Mouse (Mus musculus) embryo, embryonic 10.5 days (tissue): ENCODE measurements at regions not wholly inside any gene's neighbourhood (a gene's known extent, or its start where the extent isn't known, plus 50 kb on each side); places are given as distances from the start of the nearest gene placed in this dataset.

Source experiments
- DNase-seq: peaks from one replicate; pipeline ENCODE4 v3.0.0-alpha.2; 2015; ENCODE audit warnings: low spot score

- DNase-seq = peak; percentile 68
These were observed 874.1 kb upstream of the Gje1 start for GRCm38 (mm10) chr10:15592161-15592560.

GRCm38 (mm10) chr10:15586081-15586480, 868.1 kb upstream of the Gje1 start:
- DNase-seq = no peak

- DNase-seq = peak; percentile 53
These were observed 846.1 kb upstream of the Gje1 start for GRCm38 (mm10) chr10:15564119-15564518.

- peak; percentile 45 for DNase-seq
These were observed 835.5 kb upstream of the Gje1 start for GRCm38 (mm10) chr10:15553407-15554064.

- DNase-seq = peak; percentile 26
These were observed 823.9 kb upstream of the Gje1 start for GRCm38 (mm10) chr10:15541797-15542350.

GRCm38 (mm10) chr10:15540780-15541426, 822.9 kb upstream of the Gje1 start:
- no peak for DNase-seq

- DNase-seq = no peak
These were observed 818.0 kb upstream of the Gje1 start for GRCm38 (mm10) chr10:15536053-15536452.

GRCm38 (mm10) chr10:15487367-15487766, 769.4 kb upstream of the Gje1 start:
- DNase-seq = no peak

GRCm38 (mm10) chr10:15443281-15443680, 725.3 kb upstream of the Gje1 start:
- DNase-seq = no peak

- no peak for DNase-seq
These were observed 723.2 kb upstream of the Gje1 start for GRCm38 (mm10) chr10:15441216-15441615.

- no peak for DNase-seq
These were observed 708.7 kb upstream of the Gje1 start for GRCm38 (mm10) chr10:15426746-15427145.

GRCm38 (mm10) chr10:15406211-15406610, 688.2 kb upstream of the Gje1 start:
- DNase-seq = peak; percentile 39

GRCm38 (mm10) chr10:15405706-15406105, 687.7 kb upstream of the Gje1 start:
- DNase-seq = peak; percentile 8

- DNase-seq = no peak
These were observed 682.0 kb upstream of the Gje1 start for GRCm38 (mm10) chr10:15399964-15400363.

- no peak for DNase-seq
These were observed 679.1 kb upstream of the Gje1 start for GRCm38 (mm10) chr10:15397114-15397513.

GRCm38 (mm10) chr10:15395295-15395694, 677.3 kb upstream of the Gje1 start:
- DNase-seq = no peak

GRCm38 (mm10) chr10:15392027-15392816, 674.2 kb upstream of the Gje1 start:
- DNase-seq = no peak

GRCm38 (mm10) chr10:15373571-15373970, 655.6 kb upstream of the Gje1 start:
- no peak for DNase-seq
